Mouse (Mus musculus) spleen, adult 12 weeks (tissue): Measurements from ENCODE around the gene Serpina3g.

Source experiments
- DNase-seq: peaks from one replicate; pipeline ENCODE4 v3.0.0; 2022; ENCODE audit warnings: low spot score

Gene Serpina3g

DNA sequence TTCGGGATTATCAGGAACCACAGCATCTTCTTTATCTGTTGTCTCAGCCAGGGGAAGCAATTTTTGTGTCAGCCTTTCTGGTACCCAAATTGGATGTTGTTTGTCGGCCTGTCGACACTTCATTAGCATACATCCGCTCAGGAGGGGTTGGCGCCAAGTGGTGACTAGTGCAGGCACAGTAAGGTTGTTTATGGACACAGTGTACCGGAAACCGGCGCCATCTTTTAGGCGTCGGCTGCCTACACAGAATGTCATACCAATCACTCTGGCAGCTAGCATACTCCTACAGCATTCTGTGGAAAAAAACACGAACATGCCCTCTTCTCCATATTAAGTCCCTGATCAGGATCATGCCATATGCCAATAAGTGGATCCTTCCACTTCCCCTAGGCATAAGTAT, 47.3 kb downstream of the Serpina3g start:
- no peak for DNase-seq

DNA sequence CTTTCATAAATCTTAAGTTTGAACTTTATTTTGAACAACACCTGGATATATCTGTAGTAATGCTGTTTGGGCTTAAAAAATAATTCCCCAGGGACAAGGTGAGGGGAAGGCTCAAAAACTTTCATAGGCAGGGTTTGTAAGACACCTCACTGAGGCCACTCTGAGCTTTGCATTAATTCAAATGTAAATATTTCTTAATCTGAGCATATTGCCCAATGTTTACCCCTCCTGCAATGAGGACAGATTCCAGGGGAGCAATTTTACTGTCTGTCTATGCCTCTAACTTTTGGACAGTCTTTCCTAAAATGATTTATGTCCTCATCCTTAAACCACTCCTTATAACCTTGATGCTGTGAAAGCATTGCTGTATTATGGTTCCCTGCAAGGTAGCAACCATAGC, 52.3 kb downstream of the Serpina3g start:
- DNase-seq = no peak

GRCm38 (mm10) chr12:104289872-104290271, 53.8 kb downstream of the Serpina3g start:
- DNase-seq = no peak
